Mouse (Mus musculus): Measurements from ENCODE around the gene Fnbp1.

DNA sequence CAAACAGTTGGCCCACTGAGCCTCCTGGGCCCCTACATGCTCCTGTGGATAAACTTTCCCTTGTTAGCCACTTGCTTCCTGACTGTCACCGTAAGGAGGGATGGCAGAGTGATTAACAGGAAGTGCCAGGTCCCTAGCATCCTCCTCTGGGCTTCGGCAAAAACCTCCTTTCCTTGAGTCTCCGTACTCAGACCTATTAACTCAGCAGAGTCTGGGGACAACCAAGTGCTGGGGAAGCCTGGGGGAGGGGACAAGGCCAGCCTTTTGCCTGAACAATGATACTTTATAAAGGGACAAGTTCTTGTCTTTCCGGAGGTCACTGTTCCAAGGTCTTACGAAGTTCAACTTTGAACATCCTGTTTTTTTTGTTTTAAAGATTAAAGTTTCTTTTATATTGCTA is 54.7 kb downstream of the Fnbp1 start:
- no peak for TF ChIP-seq CTCF (IDR thresholded peaks at IDR 0.05; ENCODE audit: low read depth)
- no peak for TF ChIP-seq EP300 (optimal IDR thresholded peaks at IDR 0.05)
